Mouse (Mus musculus): ENCODE results near the gene Sfrp4. TPM values are rescaled to one million over a fixed set of nuclear protein-coding genes. Genes with fewer than 3 reads are reported as not detected.

The Sfrp4 gene
- polyA plus RNA-seq, 1 experiment from 2014 or later: 1.4 TPM

DNA sequence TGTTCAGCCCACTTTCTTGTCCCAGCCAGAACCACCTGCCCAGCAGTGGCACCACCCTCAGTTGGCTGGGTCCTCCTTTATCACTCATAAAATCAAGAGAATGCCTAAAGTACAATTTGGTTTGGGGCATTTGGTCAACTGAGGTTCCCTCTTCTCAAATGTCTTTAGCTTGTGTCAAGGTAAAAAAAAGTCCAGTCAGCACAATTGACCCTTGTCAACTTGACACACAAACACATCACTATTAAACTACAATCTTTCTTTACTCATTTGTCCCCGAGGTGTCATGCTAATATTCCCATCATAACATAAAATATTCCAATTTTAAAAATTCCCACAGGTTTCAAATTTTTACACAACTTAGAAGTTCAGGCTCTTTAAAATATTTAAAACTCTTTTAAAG lies 8.6 kb upstream of the Sfrp4 start:
- Histone ChIP-seq H3K9ac (no peak overlapping the region), H3K4me2 (replicated peaks) (no peak overlapping the region), H3K4me1 (peaks cover 16% of the 10 kb centered on the region), H3K27me3 (no peaks in the 10 kb centered on the region), H3K9me3 (replicated peaks) (no peaks in the 10 kb centered on the region), H3K4me3 (no peak overlapping the region), H3K27ac (no peak overlapping the region), H3K36me3 (no peaks in the 10 kb centered on the region)
- WGBS: 92% methylated on average over 1 of the region's 1 CpGs
- ATAC-seq (ENCODE audit: low FRiP score): no peak

- H3K4me2 ChIP-seq (replicated peaks): peak overlapping the region; percentile 68; the same call in 1 of the 2 replicates
- H3K36me3 ChIP-seq: no peaks in the 10 kb centered on the region
- H3K27ac ChIP-seq: no peak overlapping the region
- peaks cover 7% of the 10 kb centered on the region for H3K27me3 ChIP-seq
- no peak overlapping the region for H3K9ac ChIP-seq
- H3K9me3 ChIP-seq (replicated peaks): no peaks in the 10 kb centered on the region
- H3K4me1 ChIP-seq: peaks cover 8% of the 10 kb centered on the region
- 92% methylated on average over 4 of the region's 4 CpGs for WGBS
- no peak overlapping the region for H3K4me3 ChIP-seq
- no peak for ATAC-seq (ENCODE audit: low FRiP score)
These were observed 4.8 kb upstream of the Sfrp4 start for GRCm38 (mm10) chr13:19618081-19618480.

DNA sequence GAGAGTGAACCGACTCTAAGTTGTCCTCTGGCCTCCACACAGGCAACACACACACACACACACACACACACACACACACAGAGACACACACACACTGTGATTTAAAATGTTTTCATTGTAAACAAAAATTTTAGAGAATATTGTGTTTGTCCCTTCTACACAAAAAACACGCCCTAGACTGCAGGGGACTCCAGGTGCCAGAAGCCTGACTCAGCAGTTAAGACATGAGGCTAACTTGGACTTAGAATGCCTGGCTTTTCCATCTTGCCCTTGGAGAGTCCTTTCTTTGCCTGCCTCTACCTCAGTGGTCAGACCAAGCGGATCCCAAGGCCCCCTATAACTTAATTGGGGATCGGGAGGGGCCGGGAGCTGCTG lies 4.1 kb upstream of the Sfrp4 start:
- Histone ChIP-seq H3K9me3 (replicated peaks) (no peaks in the 10 kb centered on the region), H3K4me2 (replicated peaks) (peak overlapping the region; percentile 68), H3K36me3 (no peaks in the 10 kb centered on the region), H3K27ac (peak overlapping the region; percentile 83; the same call in 1 of the 2 replicates), H3K9ac (peak overlapping the region; percentile 82), H3K4me3 (peak overlapping the region; percentile 72), H3K27me3 (peaks cover 13% of the 10 kb centered on the region), H3K4me1 (peaks cover 15% of the 10 kb centered on the region)
- peak; percentile 49; the same call in 1 of the 2 replicates for ATAC-seq (ENCODE audit: low FRiP score)
- 11% methylated on average over 5 of the region's 5 CpGs for WGBS

- H3K36me3 ChIP-seq: no peaks in the 10 kb centered on the region
- H3K4me2 ChIP-seq (replicated peaks): peak within 1 kb of the TSS; percentile 68
- H3K27ac ChIP-seq: peak within 1 kb of the TSS; percentile 83
- peaks cover 17% of the 10 kb centered on the region for H3K4me1 ChIP-seq
- peaks cover 15% of the 10 kb centered on the region for H3K27me3 ChIP-seq
- peak; percentile 83 for ATAC-seq (ENCODE audit: low FRiP score)
- H3K4me3 ChIP-seq: peak within 1 kb of the TSS; percentile 72
- no peaks in the 10 kb centered on the region for H3K9me3 ChIP-seq (replicated peaks)
- peak within 1 kb of the TSS; percentile 82 for H3K9ac ChIP-seq
- under 1% methylated on average over 46 of the region's 46 CpGs for WGBS
These were observed 3.5 kb upstream of the Sfrp4 start, which contains the start of gene Epdr1 for GRCm38 (mm10) chr13:19619216-19619927. Gene Epdr1 (minus strand): TSS chr13:19619927.

- Histone ChIP-seq H3K4me3 (peak overlapping the region; percentile 52), H3K36me3 (no peaks in the 10 kb centered on the region), H3K4me2 (replicated peaks) (peak overlapping the region; percentile 71), H3K9me3 (replicated peaks) (no peaks in the 10 kb centered on the region), H3K27ac (no peak overlapping the region), H3K27me3 (peaks cover 18% of the 10 kb centered on the region), H3K4me1 (peaks cover 13% of the 10 kb centered on the region), H3K9ac (peak overlapping the region; percentile 59)
- WGBS: 20% methylated on average over 30 of the region's 30 CpGs
- ATAC-seq (ENCODE audit: low FRiP score): peak; percentile 14
These were observed 463 bp downstream of the Sfrp4 start for GRCm38 (mm10) chr13:19623228-19623905.

- H3K9me3 ChIP-seq (replicated peaks): no peaks in the 10 kb centered on the region
- 87% methylated on average over 11 of the region's 11 CpGs for WGBS
- peaks cover 10% of the 10 kb centered on the region for H3K4me1 ChIP-seq
These were observed 1.9 kb downstream of the Sfrp4 start for GRCm38 (mm10) chr13:19624632-19625320.

GRCm38 (mm10) chr13:19626473-19626872 lies 3.6 kb downstream of the Sfrp4 start:
- Histone ChIP-seq H3K4me1 (peaks cover 10% of the 10 kb centered on the region), H3K9me3 (replicated peaks) (no peaks in the 10 kb centered on the region), H3K9ac (no peak overlapping the region), H3K36me3 (no peaks in the 10 kb centered on the region), H3K27me3 (peaks cover 18% of the 10 kb centered on the region), H3K27ac (no peak overlapping the region), H3K4me2 (replicated peaks) (no peak overlapping the region), H3K4me3 (no peak overlapping the region)
- WGBS: 76% methylated on average over 1 of the region's 1 CpGs
- no peak for ATAC-seq (ENCODE audit: low FRiP score)

More at GRCm38 (mm10) chr13:19624632-19625320, 1.9 kb downstream of the Sfrp4 start:
- Histone ChIP-seq H3K4me3 (no peak overlapping the region), H3K27ac (no peak overlapping the region), H3K27me3 (peaks cover 18% of the 10 kb centered on the region), H3K4me2 (replicated peaks) (no peak overlapping the region), H3K9ac (no peak overlapping the region), H3K36me3 (no peaks in the 10 kb centered on the region)
- no peak for ATAC-seq (ENCODE audit: low FRiP score)

DNA sequence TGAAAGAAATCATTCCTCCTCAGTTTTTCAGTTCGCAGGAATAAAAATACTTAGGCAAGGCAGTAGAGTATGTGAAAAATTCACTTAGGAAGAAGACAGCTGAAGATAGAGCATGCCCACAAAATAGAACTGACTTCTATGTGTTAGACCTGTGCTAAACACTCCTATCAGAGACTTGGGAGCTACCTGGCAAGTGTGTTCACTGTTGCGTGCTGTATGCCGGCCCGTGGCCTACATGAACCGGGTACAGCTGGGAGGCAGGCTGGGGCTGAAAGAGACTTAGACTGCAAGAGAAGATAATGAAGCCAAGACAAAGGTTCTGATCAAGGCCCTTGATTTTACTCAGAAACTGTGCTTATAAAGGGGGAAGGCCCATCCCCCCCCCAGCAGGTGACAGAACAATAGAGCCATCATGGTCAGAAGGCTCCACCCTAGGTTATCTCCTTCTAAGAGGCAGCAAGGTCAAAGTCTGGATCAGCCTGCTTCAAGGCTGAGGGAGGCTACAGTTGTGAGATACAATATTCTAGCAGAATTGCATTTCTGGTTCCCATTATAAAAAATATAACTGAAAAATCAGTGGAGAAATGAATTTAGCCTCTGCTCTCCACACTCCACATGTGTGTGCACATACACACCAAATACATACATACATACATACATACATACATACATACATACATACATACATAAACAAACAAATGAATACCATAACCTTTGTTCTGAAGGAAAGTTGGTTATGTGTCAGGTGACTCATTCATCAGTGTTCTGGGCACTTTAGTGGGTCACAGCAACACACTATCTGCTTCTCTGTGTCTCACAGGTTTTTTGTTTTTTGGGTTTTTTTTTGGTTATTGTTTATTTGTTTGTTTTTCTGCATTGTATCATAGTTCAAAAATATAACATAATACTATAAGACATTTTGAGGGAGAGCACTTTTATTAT lies 8.1 kb downstream of the Sfrp4 start:
- Histone ChIP-seq H3K27ac (no peak overlapping the region), H3K9ac (no peak overlapping the region), H3K27me3 (no peaks in the 10 kb centered on the region), H3K4me3 (no peak overlapping the region), H3K36me3 (no peaks in the 10 kb centered on the region), H3K9me3 (replicated peaks) (no peaks in the 10 kb centered on the region), H3K4me2 (replicated peaks) (no peak overlapping the region), H3K4me1 (no peaks in the 10 kb centered on the region)
- 89% methylated on average over 5 of the region's 5 CpGs for WGBS
- no peak for ATAC-seq (ENCODE audit: low FRiP score)

- no peak overlapping the region for H3K4me3 ChIP-seq
- no peaks in the 10 kb centered on the region for H3K36me3 ChIP-seq
- no peak for ATAC-seq (ENCODE audit: low FRiP score)
- 84% methylated on average over 4 of the region's 4 CpGs for WGBS
- H3K4me1 ChIP-seq: no peaks in the 10 kb centered on the region
- no peaks in the 10 kb centered on the region for H3K27me3 ChIP-seq
- no peak overlapping the region for H3K9ac ChIP-seq
- H3K9me3 ChIP-seq (replicated peaks): no peaks in the 10 kb centered on the region
- no peak overlapping the region for H3K4me2 ChIP-seq (replicated peaks)
- H3K27ac ChIP-seq: no peak overlapping the region
These were observed 13.2 kb downstream of the Sfrp4 start for GRCm38 (mm10) chr13:19636131-19636530.

DNA sequence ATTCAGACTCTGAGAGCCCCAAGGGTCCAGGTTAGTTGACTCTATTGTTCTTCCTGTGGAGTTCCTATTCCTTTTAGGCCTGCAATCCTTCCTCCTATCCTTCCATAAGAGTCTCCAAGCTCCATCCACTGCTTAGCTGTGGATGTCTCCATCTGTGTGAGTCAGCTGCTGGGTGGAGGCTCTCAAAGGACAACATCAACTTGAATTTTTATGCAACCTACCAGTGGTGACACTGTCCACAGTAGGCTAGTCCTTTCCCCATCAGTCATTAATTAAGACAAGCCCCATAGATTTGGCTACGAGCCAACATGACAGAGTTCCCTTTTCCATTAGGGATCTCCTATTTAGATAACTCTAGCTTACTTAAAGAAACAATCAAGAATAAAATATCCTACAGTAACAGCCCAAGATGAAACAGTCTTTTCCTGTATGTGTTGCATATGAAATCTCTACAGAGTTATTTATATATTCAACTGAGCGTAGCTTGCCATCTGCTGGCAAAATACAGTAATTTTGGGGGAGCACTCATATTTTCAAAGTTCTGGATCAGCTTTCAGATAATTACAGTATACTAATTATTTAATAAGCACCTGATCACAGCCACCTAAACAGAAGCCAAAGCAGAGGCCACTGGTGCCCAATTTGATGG lies 17.4 kb downstream of the Sfrp4 start:
- no peaks in the 10 kb centered on the region for H3K9me3 ChIP-seq (replicated peaks)
- no peaks in the 10 kb centered on the region for H3K36me3 ChIP-seq
- no peak for ATAC-seq (ENCODE audit: low FRiP score)
- H3K27ac ChIP-seq: no peak overlapping the region
- H3K4me3 ChIP-seq: no peak overlapping the region
- H3K9ac ChIP-seq: no peak overlapping the region
- no peaks in the 10 kb centered on the region for H3K4me1 ChIP-seq
- H3K27me3 ChIP-seq: no peaks in the 10 kb centered on the region
- H3K4me2 ChIP-seq (replicated peaks): no peak overlapping the region
- 84% methylated on average over 2 of the region's 2 CpGs for WGBS

GRCm38 (mm10) chr13:19643519-19643918 lies 20.6 kb downstream of the Sfrp4 start:
- Histone ChIP-seq H3K4me3 (no peak overlapping the region), H3K4me2 (replicated peaks) (no peak overlapping the region), H3K36me3 (no peaks in the 10 kb centered on the region), H3K9me3 (replicated peaks) (no peaks in the 10 kb centered on the region), H3K27ac (no peak overlapping the region), H3K4me1 (no peaks in the 10 kb centered on the region), H3K27me3 (no peaks in the 10 kb centered on the region), H3K9ac (no peak overlapping the region)
- ATAC-seq (ENCODE audit: low FRiP score): no peak
- WGBS: 90% methylated on average over 1 of the region's 1 CpGs
